Mouse (Mus musculus): ENCODE measurements around the gene Vmn2r12.

Gene Vmn2r12

GRCm38 (mm10) chr5:109097850-109098249 is at the start of gene Vmn2r12:
Gene Vmn2r12 (minus strand): TSS chr5:109097950.
- WGBS = 83% methylated on average over 5 of the region's 5 CpGs

- 85% methylated on average over 2 of the region's 2 CpGs for WGBS
Observed at GRCm38 (mm10) chr5:109139546-109139945, 41.8 kb upstream of the Vmn2r12 start.

- WGBS = 81% methylated on average over 2 of the region's 2 CpGs
Observed at GRCm38 (mm10) chr5:109136731-109137130, 39.0 kb upstream of the Vmn2r12 start.

GRCm38 (mm10) chr5:109096482-109096881 is 1.3 kb downstream of the Vmn2r12 start:
- 69% methylated on average over 3 of the region's 3 CpGs for WGBS

- WGBS = 54% methylated on average over 4 of the region's 4 CpGs
Observed at GRCm38 (mm10) chr5:109072016-109072415, 25.7 kb downstream of the Vmn2r12 start.

DNA sequence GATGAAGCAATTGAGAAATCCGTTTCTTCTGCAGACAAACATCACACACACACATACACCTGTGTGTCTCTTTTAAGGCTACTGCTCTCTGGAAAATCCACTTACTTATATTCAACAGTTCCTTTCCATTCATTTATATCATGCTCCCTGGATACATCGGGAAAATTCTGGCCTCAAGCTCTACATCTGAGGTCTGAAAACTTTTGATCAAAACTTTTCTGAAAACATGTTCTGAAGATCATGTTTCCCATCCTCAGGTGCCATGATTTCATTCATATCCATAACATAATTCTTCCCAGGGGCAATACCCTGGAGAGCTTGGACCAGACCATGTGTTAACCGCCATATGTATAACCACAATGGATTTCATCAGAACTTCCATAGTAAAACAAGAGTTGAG is 38.3 kb downstream of the Vmn2r12 start, which contains the start of gene Vmn2r11:
TSS of gene Vmn2r11 (minus strand) at position 101 of the 400 bp plus-strand sequence.
- 87% methylated on average over 3 of the region's 3 CpGs for WGBS

- 69% methylated on average over 1 of the region's 1 CpGs for WGBS
Observed at GRCm38 (mm10) chr5:109055286-109055685, 42.5 kb downstream of the Vmn2r12 start.

All from cerebral cortex, adult 2 months (tissue).